Mouse (Mus musculus) thymus, adult 2 months (tissue): ENCODE measurements around the gene Nisch. TPM values are rescaled to one million over a fixed set of nuclear protein-coding genes. Genes with fewer than 3 reads are reported as not detected.
A peak's percentile ranks its signal among the peaks of the same experiment; 100 is the strongest.

ENCODE experiments used
- DNase-seq: peaks from one replicate; pipeline ENCODE4 v3.0.0; 2021
- H3K27ac ChIP-seq: fragments of 200-500 bp; 2 replicates; pipeline ENCODE4 v1.5.1; 2012; ENCODE audit warnings: low read length, control low read depth; ENCODE audit not compliant: control insufficient read depth, insufficient read depth
- H3K27me3 ChIP-seq: fragments of 200-500 bp; 2 replicates; pipeline ENCODE4 v1.6.1; 2012; ENCODE audit warnings: mild to moderate bottlenecking, low read length, moderate library complexity, mixed read lengths; ENCODE audit not compliant: control insufficient read depth, insufficient read depth
- H3K36me3 ChIP-seq: fragments of 200-500 bp; 2 replicates; pipeline ENCODE4 v1.6.1; 2012; ENCODE audit warnings: mild to moderate bottlenecking, low read length, moderate library complexity; ENCODE audit not compliant: control insufficient read depth, insufficient read depth
- H3K4me1 ChIP-seq: fragments of 200-500 bp; replicated peaks from 2 replicates; pipeline ENCODE4 v1.6.1; 2012; ENCODE audit warnings: low read length; ENCODE audit not compliant: control insufficient read depth, insufficient read depth
- H3K4me3 ChIP-seq: fragments of 200-500 bp; 2 replicates; pipeline ENCODE4 v1.5.1; 2012; ENCODE audit warnings: mild to moderate bottlenecking, low read length, control low read depth, moderate library complexity; ENCODE audit not compliant: control insufficient read depth, insufficient read depth
- CTCF ChIP-seq: fragments of 200-500 bp; IDR thresholded peaks from 2 replicates; pipeline ENCODE4 v1.5.1; 2012; ENCODE audit warnings: mild to moderate bottlenecking, control low read depth, low read length, moderate library complexity, borderline replicate concordance; ENCODE audit not compliant: control insufficient read depth, poor library complexity, insufficient read depth; ENCODE audit errors: extremely low read depth
- POLR2A ChIP-seq: fragments of 200-500 bp; IDR thresholded peaks from 2 replicates; pipeline ENCODE4 v1.6.1; 2012; ENCODE audit warnings: mild to moderate bottlenecking, low read length, control low read depth, moderate library complexity; ENCODE audit not compliant: control insufficient read depth, poor library complexity, insufficient read depth; ENCODE audit errors: extremely low read depth
- WGBS: fragments of 180-500 bp; shearing (Covaris S2); methylation state at CpG from one replicate; pipeline ENCODE4 v1.1.7; 2018; 5-methylcytosine and 5-hydroxymethylcytosine counted together
- polyA plus RNA-seq: library from polyadenylated mRNA; depleted of rRNA; stranded (reverse); fragments of >200 nt; gene quantifications from 2 replicates; pipeline ENCODE4 v1.2.3, GENCODE M21; 2012

Gene Nisch
- polyA plus RNA-seq, 1 experiment = 569 TPM

DNA sequence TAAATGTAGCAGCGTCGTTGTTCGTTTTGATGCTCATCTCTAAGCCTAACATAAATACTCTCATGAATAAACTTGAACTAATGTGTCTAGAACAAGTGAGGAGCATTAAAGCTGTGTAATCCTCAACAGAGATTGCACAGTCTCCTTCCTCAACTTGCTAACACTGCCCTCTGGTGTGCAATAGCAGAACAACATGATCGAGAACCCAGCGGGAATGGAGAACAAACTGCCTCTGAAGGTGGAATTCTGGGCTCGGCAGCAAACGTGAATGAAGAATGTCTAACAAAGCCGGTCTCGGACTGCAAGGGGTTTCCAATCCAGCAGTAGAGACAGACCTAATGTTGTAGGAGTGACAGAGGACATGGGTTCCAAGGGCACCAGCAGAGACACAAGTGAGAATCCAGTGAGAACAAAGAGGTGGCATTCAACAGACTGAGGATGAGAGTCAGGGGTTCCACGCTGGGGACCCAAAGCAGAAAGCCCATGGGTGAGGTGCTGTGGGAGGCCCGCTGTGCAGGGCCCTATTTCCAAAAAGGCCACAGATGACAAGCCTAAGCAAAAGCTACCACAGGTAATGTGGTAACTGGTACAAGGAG, 17.3 kb upstream of the Nisch start:
- H3K27ac ChIP-seq = no peak overlapping the region
- WGBS = 10% methylated on average over 11 of the region's 11 CpGs

DNA sequence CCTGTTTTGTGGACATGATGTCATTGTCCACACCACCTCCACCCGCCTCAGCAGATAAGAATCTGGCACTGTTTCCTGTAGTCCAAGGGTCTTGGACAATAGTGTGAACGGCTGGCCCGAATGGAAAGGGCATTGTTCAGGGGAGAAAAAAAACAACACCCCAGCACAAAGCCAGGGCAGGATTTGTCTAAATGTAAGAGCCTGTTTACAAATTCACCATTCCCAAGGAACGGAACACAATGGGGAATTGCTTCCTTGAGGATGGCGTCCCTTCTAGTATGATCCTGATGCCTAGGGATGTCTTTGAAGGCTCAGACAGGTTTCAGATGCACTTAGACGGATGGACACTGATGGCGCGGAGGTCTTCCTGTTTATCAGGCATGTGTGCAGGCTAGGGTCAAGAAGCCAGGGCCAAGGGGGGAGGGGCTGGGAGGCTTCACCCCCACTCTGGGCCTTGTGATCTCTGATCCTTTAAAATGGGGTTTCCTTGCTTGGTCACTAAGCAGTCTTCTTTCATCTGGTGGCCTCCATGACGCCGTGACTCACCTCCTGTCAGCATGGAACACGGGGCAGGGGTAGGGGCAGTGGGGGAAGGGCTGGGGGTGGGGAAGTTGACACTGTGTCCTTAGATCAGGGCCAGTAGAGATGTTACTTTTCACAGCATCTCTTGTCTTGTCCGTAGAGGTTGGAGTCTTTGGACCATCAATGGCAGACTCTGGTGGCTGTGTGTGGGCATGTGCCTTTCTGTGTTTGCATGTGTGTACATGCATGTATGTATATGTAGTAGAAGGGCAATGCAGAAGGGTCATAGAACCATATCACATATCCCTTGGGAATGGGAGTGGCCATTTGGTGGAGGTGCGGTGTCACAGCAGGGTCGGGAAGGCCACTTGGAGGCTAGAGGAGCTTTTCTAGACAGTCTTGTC, 16.6 kb upstream of the Nisch start:
- Histone ChIP-seq H3K4me1 (peaks cover 7% of the 10 kb centered on the region), H3K36me3 (no peaks in the 10 kb centered on the region), H3K27me3 (no peaks in the 10 kb centered on the region), H3K4me3 (no peak overlapping the region), H3K27ac (no peak overlapping the region)
- DNase-seq = no peak
- no peak for TF ChIP-seq CTCF
- no peak for TF ChIP-seq POLR2A
- 90% methylated on average over 14 of the region's 14 CpGs for WGBS

More for the DNA sequence above, 17.3 kb upstream of the Nisch start:
- Histone ChIP-seq H3K36me3 (no peaks in the 10 kb centered on the region), H3K4me1 (0 out of 2 replicates have a peak, but pooled peaks cover 3% of the 10 kb centered on the region), H3K4me3 (no peak overlapping the region), H3K27me3 (no peaks in the 10 kb centered on the region)
- DNase-seq = peak; percentile 75
- TF ChIP-seq POLR2A = no peak
- TF ChIP-seq CTCF = peak; percentile 19; the same call in 1 of the 2 replicates

DNA sequence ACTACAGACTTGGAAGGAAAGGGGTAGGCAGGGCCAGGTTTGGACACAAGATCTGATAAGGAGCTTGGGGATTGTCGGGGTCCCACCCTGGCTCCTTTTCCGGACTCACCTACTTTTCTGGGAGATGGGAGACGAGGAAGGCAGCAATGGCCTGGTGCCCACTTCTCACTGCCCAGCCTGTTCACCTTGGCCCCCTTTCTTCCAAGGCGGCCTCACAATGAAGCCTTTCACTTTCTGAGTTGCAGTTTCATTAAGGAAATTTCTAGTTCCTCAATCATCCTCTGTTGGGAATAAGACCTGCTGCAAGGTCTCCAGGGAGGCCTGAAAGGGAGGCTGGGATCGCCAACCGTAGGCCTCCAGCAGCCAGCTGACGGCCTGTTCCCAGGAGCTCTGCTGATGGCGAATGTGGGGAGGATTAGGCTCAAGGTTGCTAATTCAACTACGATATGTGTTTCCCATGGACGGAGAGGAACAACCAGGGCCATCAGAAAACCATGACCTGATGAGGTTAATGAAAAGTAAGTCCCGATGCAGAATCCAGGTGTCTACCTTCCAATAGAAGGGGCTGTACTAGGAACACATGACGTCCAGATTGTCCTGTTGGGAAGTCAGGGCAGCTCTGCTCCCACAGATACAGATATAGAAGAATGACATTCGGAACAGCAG, 15.8 kb upstream of the Nisch start:
- Histone ChIP-seq H3K4me1 (peaks cover 12% of the 10 kb centered on the region), H3K27ac (no peak overlapping the region), H3K27me3 (no peaks in the 10 kb centered on the region), H3K36me3 (no peaks in the 10 kb centered on the region), H3K4me3 (no peak overlapping the region)
- 91% methylated on average over 13 of the region's 13 CpGs for WGBS
- TF ChIP-seq POLR2A (no peak), CTCF (no peak)
- DNase-seq = no peak

DNA sequence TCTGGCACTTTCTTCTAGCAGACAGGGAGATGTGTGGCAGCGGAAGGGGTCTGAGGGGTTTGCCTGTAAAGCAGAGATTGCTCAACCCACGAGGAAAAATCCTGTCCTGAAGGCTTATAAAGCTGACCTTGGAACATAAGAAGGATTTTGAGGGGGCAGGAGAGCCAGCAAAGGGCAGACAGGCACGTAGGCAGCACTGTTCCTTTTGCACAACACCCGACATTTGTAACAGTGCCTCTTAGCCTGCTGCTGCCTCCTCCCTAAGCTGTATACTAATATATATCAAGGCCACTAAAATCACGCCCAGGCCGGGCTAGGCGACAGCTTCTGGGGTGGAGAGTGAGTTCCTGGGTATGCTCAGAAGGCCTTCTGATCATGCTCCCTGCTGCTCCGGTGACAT, 13.7 kb upstream of the Nisch start:
- WGBS = 88% methylated on average over 8 of the region's 8 CpGs
- no peak overlapping the region for H3K4me3 ChIP-seq
- H3K4me1 ChIP-seq = peaks cover 12% of the 10 kb centered on the region
- H3K27ac ChIP-seq = no peak overlapping the region
- H3K36me3 ChIP-seq = no peaks in the 10 kb centered on the region
- TF ChIP-seq POLR2A (no peak), CTCF (no peak)
- no peak for DNase-seq
- no peaks in the 10 kb centered on the region for H3K27me3 ChIP-seq

DNA sequence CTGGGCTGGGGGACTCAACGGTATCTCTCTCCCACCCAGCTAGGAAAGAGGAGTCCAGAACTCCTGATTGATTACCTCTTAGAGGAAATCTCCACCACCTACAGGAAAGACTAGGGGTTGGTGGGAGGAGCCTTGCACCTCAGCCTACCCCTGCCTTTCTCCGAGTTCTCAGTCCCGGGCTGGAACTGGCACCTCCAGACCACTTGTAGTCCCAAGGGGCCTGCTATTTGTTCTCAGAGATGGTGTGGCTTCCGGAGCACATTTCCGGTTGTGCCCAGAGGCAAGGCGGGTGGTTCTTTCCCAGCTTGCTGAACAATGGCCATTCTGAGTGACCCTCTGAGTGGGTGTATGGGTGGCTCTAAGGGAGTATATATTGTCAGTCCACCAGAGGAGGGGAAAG, 11.5 kb upstream of the Nisch start:
- Histone ChIP-seq H3K36me3 (no peaks in the 10 kb centered on the region), H3K4me3 (no peak overlapping the region), H3K27me3 (no peaks in the 10 kb centered on the region), H3K4me1 (peaks cover 9% of the 10 kb centered on the region), H3K27ac (no peak overlapping the region)
- no peak for TF ChIP-seq CTCF
- no peak for TF ChIP-seq POLR2A
- 19% methylated on average over 6 of the region's 6 CpGs for WGBS
- no peak for DNase-seq

DNA sequence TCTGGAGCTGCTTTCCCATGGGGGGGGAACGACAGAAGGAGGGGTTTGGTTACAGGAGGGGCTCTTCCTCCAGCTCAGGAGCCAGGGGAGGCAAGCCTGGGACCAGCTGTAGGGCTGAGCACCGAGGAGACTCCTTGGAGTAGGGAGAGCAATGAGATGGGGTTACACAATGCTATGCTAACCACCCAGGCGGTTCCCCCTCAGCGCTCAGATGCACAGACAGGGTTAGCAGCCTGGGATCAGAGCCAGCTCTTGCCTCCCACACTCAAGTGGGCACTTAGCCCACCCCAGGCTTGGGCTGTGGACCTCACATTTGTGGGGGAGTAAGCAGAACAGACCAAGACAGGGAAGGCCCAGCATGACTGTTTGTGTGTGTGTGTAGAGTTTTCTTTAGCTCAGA, 10.2 kb upstream of the Nisch start:
- no peaks in the 10 kb centered on the region for H3K36me3 ChIP-seq
- no peak overlapping the region for H3K4me3 ChIP-seq
- TF ChIP-seq POLR2A (no peak), CTCF (no peak)
- WGBS = 68% methylated on average over 4 of the region's 4 CpGs
- no peak for DNase-seq
- no peak overlapping the region for H3K27ac ChIP-seq
- no peaks in the 10 kb centered on the region for H3K27me3 ChIP-seq
- peaks cover 9% of the 10 kb centered on the region for H3K4me1 ChIP-seq
